Mouse (Mus musculus): ENCODE results near the gene Etv6. TPM values are rescaled to one million over a fixed set of nuclear protein-coding genes. Genes with fewer than 3 reads are reported as not detected.
"Not testable (repeated sequence)": the region's sequence is repeated elsewhere in the genome, so short reads cannot be mapped to it uniquely, and the experiment has no call there.

Etv6 gene
- 2.6 and 2.7 TPM in 2 replicates for polyA plus RNA-seq (2015; fragmentation: Nextera tagmentation; extraction: Ambion mirVana)

DNA sequence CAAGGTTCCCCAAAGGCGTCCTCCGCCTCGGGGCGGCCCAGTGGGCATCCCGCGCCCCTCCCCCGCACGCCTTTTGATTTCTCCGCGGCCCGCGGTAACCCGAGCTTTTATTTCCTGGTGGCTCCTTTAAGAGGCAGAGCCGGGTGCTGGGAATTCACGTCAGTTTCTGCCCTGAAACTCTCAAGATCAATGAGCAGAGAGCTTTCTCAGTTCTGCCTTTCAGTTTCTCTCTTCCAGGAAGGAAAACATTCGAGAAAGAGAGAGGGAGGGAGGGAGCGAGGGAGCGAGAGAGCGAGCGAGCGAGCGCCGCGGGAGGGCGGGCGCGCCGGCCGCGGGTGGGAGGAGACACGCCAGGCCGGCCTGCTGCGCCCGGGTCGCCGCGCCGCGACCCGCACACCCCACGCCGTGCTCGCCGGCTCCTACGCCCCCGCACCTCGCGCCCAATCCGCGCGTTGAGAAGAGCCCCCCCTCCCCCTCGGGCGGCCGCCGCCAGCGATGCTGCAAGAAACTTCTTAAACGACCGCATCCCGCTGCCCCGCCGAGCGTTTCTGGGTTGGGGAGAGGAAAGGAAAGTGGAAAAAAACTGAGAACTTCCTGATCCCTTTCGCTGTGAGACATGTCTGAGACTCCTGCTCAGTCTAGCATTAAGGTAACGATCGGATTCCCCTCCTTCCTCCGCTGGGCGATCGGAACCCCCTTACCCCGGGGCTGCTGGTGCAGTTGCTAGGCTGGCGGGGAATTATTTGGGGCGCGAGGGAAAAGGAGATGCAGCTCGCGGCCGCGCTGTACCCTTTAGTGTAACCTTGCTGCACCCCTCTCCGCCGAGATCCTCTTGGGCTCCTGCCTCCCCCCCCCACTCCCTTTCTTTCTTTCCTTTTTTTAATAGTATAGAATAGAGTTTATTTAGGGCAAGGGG lies at the start of gene Etv6:
Etv6 (plus strand) TSS at position 211 of the 916 bp plus-strand sequence.
- H3K4me3 ChIP-seq (ENCODE audit: low read depth, low read length), result peak within 1 kb of the TSS; percentile 70
- no peaks in the 10 kb centered on the region for H3K9me3 ChIP-seq (ENCODE audit: low read length)
- peak; percentile 79 for DNase-seq
- peak within 1 kb of the TSS; percentile 77 for H3K4me2 ChIP-seq (ENCODE audit: low read depth, low read length)
- TF ChIP-seq EP300 (IDR thresholded peaks at IDR 0.05; ENCODE audit: low read depth) (no peak), CTCF (IDR thresholded peaks at IDR 0.05; ENCODE audit: low read depth) (no peak)
- ATAC-seq, result peak; percentile 72
- H3K36me3 ChIP-seq (replicated peaks; ENCODE audit: insufficient read depth, low read length), result no peaks in the 10 kb centered on the region
- WGBS (ENCODE audit: insufficient replicate concordance), result under 1% methylated on average over 70 of the region's 78 CpGs
- H3K4me1 ChIP-seq (ENCODE audit: insufficient read depth), result peaks cover 23% of the 10 kb centered on the region
- peak within 1 kb of the TSS; percentile 97 for H3K27ac ChIP-seq (ENCODE audit: low read depth)
- peak within 1 kb of the TSS; percentile 80 for H3K9ac ChIP-seq (replicated peaks)
- H3K27me3 ChIP-seq (ENCODE audit: insufficient read depth, low read length), result no peaks in the 10 kb centered on the region

DNA sequence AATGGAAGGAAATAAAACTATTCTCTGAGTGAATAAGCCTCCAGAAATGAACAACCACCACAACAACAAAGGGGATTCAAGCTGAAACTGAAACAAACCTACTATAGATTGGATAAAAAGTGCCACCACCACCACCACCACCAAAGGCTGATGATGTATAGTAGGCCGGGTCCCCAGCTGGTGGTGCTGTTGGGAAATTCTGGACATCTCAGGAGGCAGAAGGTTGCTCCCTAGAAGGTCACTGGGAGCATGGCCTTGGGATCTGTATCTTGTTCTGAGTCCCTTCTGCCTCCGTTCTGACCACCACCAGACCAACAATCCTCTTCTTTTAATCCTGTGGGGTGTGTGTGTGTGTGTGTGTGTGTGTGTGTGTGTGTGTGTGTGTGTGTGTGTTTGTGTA lies 49.3 kb upstream of the Etv6 start:
- DNase-seq (no peak), ATAC-seq (no peak)
- no peak overlapping the region for H3K4me2 ChIP-seq (ENCODE audit: low read depth, low read length)
- whole genome bisulfite sequencing (ENCODE audit: insufficient replicate concordance), result 60% methylated on average over 2 of the region's 2 CpGs
- no peaks in the 10 kb centered on the region for H3K36me3 ChIP-seq (replicated peaks; ENCODE audit: insufficient read depth, low read length)
- H3K9ac ChIP-seq (replicated peaks), result no peak overlapping the region
- H3K4me1 ChIP-seq (ENCODE audit: insufficient read depth), result no peaks in the 10 kb centered on the region
- no peak overlapping the region for H3K27ac ChIP-seq (ENCODE audit: low read depth)
- no peak for TF ChIP-seq EP300 (IDR thresholded peaks at IDR 0.05; ENCODE audit: low read depth)
- TF ChIP-seq CTCF (IDR thresholded peaks at IDR 0.05; ENCODE audit: low read depth), result peak; percentile 28
- no peaks in the 10 kb centered on the region for H3K9me3 ChIP-seq (ENCODE audit: low read length)
- no peak overlapping the region for H3K4me3 ChIP-seq (ENCODE audit: low read depth, low read length)
- no peaks in the 10 kb centered on the region for H3K27me3 ChIP-seq (ENCODE audit: insufficient read depth, low read length)

DNA sequence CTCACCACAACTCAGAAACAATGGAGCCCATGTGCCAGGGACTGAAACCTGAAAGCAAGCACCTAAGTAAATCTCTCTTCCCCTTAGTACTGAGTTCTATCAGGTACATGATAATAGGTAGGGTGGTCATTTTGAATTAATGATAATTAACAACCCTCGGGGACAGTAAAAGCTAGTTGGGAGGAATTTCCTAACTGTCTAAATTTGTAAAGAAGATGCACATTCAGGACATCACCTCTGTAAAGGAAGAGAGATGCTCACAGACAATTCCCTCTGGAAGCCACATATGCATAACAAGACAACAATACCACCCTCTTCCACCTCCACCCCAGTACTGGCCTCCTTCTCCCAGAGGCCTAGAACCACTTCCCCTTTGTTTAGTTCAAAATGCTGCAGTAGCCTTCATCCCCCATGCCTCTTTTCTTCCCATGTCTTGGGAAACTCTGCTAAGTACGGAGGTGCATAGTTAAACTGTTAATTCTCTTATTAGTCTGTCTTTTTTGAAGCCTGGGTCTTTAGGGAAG lies 48.4 kb upstream of the Etv6 start:
- no peaks in the 10 kb centered on the region for H3K36me3 ChIP-seq (replicated peaks; ENCODE audit: insufficient read depth, low read length)
- no peak overlapping the region for H3K4me3 ChIP-seq (ENCODE audit: low read depth, low read length)
- H3K9me3 ChIP-seq (ENCODE audit: low read length), result no peaks in the 10 kb centered on the region
- no peak for TF ChIP-seq EP300 (IDR thresholded peaks at IDR 0.05; ENCODE audit: low read depth)
- TF ChIP-seq CTCF (IDR thresholded peaks at IDR 0.05; ENCODE audit: low read depth), result no peak
- DNase-seq (no peak), ATAC-seq (no peak)
- no peak overlapping the region for H3K9ac ChIP-seq (replicated peaks)
- no peaks in the 10 kb centered on the region for H3K4me1 ChIP-seq (ENCODE audit: insufficient read depth)
- 48% methylated on average over 2 of the region's 2 CpGs for WGBS (ENCODE audit: insufficient replicate concordance)
- no peak overlapping the region for H3K4me2 ChIP-seq (ENCODE audit: low read depth, low read length)
- no peak overlapping the region for H3K27ac ChIP-seq (ENCODE audit: low read depth)
- H3K27me3 ChIP-seq (ENCODE audit: insufficient read depth, low read length), result no peaks in the 10 kb centered on the region

DNA sequence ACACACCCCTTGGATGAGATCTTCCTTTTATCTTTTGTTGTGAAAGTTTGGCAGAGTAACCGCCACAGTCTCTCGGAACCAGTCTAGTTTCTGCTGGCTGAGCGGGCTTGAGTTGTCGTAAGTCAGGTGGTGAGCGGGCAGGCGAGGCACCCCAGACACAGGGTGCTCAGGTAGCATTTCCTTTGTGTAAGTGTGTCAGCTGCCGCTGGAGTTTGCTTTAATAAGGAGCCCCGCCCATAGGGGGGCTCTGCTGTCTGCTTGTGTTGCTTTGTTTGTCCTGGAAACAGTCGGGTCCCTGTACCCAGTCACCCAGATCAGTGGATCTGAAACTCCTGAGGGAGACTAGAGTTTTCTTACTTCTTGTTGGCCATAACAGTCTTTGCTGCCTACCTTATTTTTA lies 47.5 kb upstream of the Etv6 start:
- H3K4me2 ChIP-seq (ENCODE audit: low read depth, low read length), result no peak overlapping the region
- no peak overlapping the region for H3K27ac ChIP-seq (ENCODE audit: low read depth)
- H3K4me3 ChIP-seq (ENCODE audit: low read depth, low read length), result no peak overlapping the region
- H3K4me1 ChIP-seq (ENCODE audit: insufficient read depth), result no peaks in the 10 kb centered on the region
- H3K36me3 ChIP-seq (replicated peaks; ENCODE audit: insufficient read depth, low read length), result no peaks in the 10 kb centered on the region
- no peak overlapping the region for H3K9ac ChIP-seq (replicated peaks)
- no peaks in the 10 kb centered on the region for H3K27me3 ChIP-seq (ENCODE audit: insufficient read depth, low read length)
- DNase-seq (no peak), ATAC-seq (no peak)
- TF ChIP-seq EP300 (IDR thresholded peaks at IDR 0.05; ENCODE audit: low read depth), result no peak
- TF ChIP-seq CTCF (IDR thresholded peaks at IDR 0.05; ENCODE audit: low read depth), result no peak
- no peaks in the 10 kb centered on the region for H3K9me3 ChIP-seq (ENCODE audit: low read length)
- 55% methylated on average over 9 of the region's 9 CpGs for WGBS (ENCODE audit: insufficient replicate concordance)

DNA sequence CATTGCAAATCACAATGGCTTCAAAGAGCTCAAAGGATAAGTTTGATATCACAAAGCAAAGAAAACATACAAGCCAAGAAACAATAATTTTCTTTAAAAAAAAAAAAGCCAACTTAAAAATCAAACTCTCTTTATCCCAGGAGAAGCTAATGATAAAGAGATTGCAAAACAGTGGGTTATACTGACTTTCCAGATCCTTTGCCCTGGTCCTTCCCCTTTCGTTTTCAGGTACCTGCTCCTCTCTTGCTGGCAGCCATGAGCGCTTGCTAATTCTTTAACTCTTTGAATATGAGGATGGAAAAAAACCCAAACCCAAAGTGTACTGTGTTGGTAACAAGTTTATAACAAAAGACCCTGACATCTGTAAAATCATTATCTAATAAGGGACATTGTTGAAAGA lies 38.0 kb upstream of the Etv6 start:
- Histone ChIP-seq H3K4me2 (ENCODE audit: low read depth, low read length) (no peak overlapping the region), H3K27ac (ENCODE audit: low read depth) (no peak overlapping the region), H3K4me1 (ENCODE audit: insufficient read depth) (no peaks in the 10 kb centered on the region; the same call in 1 of the 2 replicates), H3K9me3 (ENCODE audit: low read length) (no peaks in the 10 kb centered on the region), H3K27me3 (ENCODE audit: insufficient read depth, low read length) (no peaks in the 10 kb centered on the region), H3K9ac (replicated peaks) (no peak overlapping the region), H3K36me3 (replicated peaks; ENCODE audit: insufficient read depth, low read length) (no peaks in the 10 kb centered on the region), H3K4me3 (ENCODE audit: low read depth, low read length) (no peak overlapping the region)
- ATAC-seq (no peak), DNase-seq (no peak)
- WGBS (ENCODE audit: insufficient replicate concordance), result 60% methylated on average over 2 of the region's 2 CpGs
- TF ChIP-seq CTCF (IDR thresholded peaks at IDR 0.05; ENCODE audit: low read depth), result no peak
- TF ChIP-seq EP300 (IDR thresholded peaks at IDR 0.05; ENCODE audit: low read depth), result no peak

DNA sequence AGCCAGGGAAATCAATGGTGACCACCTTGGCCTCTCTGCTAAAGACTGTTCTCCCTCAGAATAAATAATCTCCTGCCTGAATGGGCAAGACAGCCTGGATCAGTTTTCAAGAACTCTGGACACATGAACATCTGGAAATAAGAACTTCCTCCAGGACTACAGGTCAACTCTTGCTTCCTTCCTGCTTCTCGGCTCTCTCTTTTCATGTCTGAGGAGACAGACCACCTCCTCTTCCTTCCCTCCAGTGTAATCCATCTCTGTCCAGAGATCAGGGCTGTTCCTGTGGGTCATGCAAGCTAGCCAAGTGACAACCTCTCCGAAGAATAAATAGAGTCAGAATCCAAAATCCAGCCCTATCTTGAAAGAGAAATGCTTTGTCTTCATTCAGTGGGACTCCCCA lies 37.6 kb upstream of the Etv6 start:
- no peaks in the 10 kb centered on the region; the same call in 1 of the 2 replicates for H3K4me1 ChIP-seq (ENCODE audit: insufficient read depth)
- no peak overlapping the region for H3K4me2 ChIP-seq (ENCODE audit: low read depth, low read length)
- H3K9me3 ChIP-seq (ENCODE audit: low read length), result no peaks in the 10 kb centered on the region
- 36% methylated on average over 2 of the region's 2 CpGs for WGBS (ENCODE audit: insufficient replicate concordance)
- DNase-seq, result no peak
- TF ChIP-seq CTCF (IDR thresholded peaks at IDR 0.05; ENCODE audit: low read depth) (no peak), EP300 (IDR thresholded peaks at IDR 0.05; ENCODE audit: low read depth) (no peak)
- H3K36me3 ChIP-seq (replicated peaks; ENCODE audit: insufficient read depth, low read length), result no peaks in the 10 kb centered on the region
- no peak overlapping the region for H3K4me3 ChIP-seq (ENCODE audit: low read depth, low read length)
- no peak overlapping the region for H3K9ac ChIP-seq (replicated peaks)
- no peaks in the 10 kb centered on the region for H3K27me3 ChIP-seq (ENCODE audit: insufficient read depth, low read length)
- H3K27ac ChIP-seq (ENCODE audit: low read depth), result no peak overlapping the region
- ATAC-seq, result no peak

DNA sequence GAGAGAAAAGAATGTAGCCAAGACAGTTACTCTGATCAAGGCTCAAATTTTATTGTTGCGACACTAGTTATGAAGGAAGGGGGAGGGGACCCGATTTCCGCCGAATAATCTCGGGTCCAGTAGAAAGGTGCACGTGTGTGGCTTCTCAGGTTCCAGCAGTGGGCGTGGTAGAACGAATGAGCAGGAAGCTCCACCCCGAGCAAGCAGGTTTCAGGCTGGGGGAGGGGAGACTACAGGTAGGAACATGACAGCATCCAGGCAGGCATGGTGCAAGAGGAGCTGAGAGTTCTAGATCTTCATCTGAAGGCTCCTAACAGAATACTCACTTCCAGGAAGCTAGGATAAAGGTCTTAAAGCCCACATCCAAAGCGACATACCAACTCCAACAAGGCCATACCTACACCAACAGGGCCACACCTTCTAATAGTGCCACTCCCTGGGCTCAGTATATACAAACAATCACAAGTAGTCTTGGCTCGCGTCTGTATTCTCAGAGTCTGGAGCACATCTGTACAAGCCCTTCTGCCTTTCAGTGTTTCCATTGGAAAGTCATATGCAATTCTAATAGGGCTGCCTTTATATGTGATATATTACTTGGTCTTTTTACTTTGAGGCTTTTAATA lies 20.9 kb upstream of the Etv6 start:
- not testable (repeated sequence) for H3K27me3 ChIP-seq (ENCODE audit: insufficient read depth, low read length); H3K27ac ChIP-seq (ENCODE audit: low read depth); H3K36me3 ChIP-seq (replicated peaks; ENCODE audit: insufficient read depth, low read length); H3K9me3 ChIP-seq (ENCODE audit: low read length); ATAC-seq; DNase-seq; H3K9ac ChIP-seq (replicated peaks); H3K4me3 ChIP-seq (ENCODE audit: low read depth, low read length); H3K4me2 ChIP-seq (ENCODE audit: low read depth, low read length); H3K4me1 ChIP-seq (ENCODE audit: insufficient read depth)
- 67% methylated on average over 4 of the region's 12 CpGs for WGBS (ENCODE audit: insufficient replicate concordance)
